Mouse (Mus musculus): ENCODE results near the gene Abcg5.

DNA sequence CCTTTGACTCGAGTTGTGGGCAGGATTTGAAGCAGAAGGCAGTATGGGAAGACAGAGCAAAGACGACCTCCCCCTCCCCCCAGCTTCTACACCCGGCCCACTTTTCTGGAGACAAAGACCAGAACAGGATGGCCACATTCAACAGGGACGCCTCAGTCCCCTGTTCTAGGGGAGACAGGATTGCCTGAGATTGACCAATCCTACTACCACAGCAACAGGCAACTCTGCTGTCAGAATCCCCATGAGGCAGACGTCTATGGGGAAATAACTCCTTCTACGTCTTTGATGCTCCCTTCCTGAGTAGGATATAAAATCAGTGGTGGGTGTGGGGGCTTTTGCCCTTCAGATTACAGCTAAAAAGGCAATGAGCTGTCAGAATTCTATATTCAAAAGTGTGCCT is 1.5 kb upstream of the Abcg5 start:
- TF ChIP-seq CTCF (IDR thresholded peaks at IDR 0.05; ENCODE audit: low read depth, low read length) (no peak), POLR2A (IDR thresholded peaks at IDR 0.05; ENCODE audit: borderline replicate concordance, low read depth, low read length) (no peak)
